Mouse (Mus musculus): ENCODE results near the gene Tbl3.

- TF ChIP-seq CTCF (IDR thresholded peaks at IDR 0.05; ENCODE audit: low read depth): peak; percentile 46
- no peak for TF ChIP-seq EP300 (IDR thresholded peaks at IDR 0.05; ENCODE audit: low read depth)
Observed at GRCm38 (mm10) chr17:24708646-24709045, 1.2 kb upstream of the Tbl3 start.

Data from heart, postnatal 0 days (tissue).